ENCODE assay signal across 12 mouse cellular contexts in genomic region chr6:50527416-50527815, GRCm38 (mm10). TPM values are rescaled to one million over a fixed set of nuclear protein-coding genes. Genes with fewer than 3 reads are reported as not detected.
A peak's percentile ranks its signal among the peaks of the same experiment; 100 is the strongest.
DNase-seq lines count a peak whose midpoint lies in the region; ATAC-seq lines count a peak whose summit lies in the region.
"Had no signal": no experiment of that assay in that cellular context is flagged by ENCODE, and none has a peak within 500 bp of the region (broad histone marks: within the 10 kb centered on the region; RNA-seq: fewer than 3 reads in every experiment).

No protein-coding gene starts in this region.

- no peak overlapping the region for H3K9ac ChIP-seq in midbrain, embryonic 15.5 days
- no peak overlapping the region for H3K9ac ChIP-seq in forebrain, embryonic 15.5 days (replicated peaks)
- H3K9ac ChIP-seq: forebrain, postnatal 0 days; heart, embryonic 12.5 days had no signal

- H3K4me1 ChIP-seq in midbrain, embryonic 15.5 days: peaks cover 3% of the 10 kb centered on the region
- peaks cover 4% of the 10 kb centered on the region; the same call in 1 of the 2 replicates for H3K4me1 ChIP-seq in forebrain, embryonic 15.5 days

- no peaks in the 10 kb centered on the region for H3K27me3 ChIP-seq in midbrain, embryonic 15.5 days (replicated peaks)
- no peaks in the 10 kb centered on the region for H3K27me3 ChIP-seq in forebrain, embryonic 15.5 days
- H3K27me3 ChIP-seq: heart, embryonic 12.5 days had no signal

- peak; percentile 35; the same call in 1 of the 2 replicates for ATAC-seq in frontal cortex, adult (ENCODE audit: low TSS enrichment)
- no peak for ATAC-seq in midbrain, embryonic 15.5 days (replicated peaks)
- ATAC-seq in forebrain, embryonic 15.5 days (replicated peaks): no peak

- no peaks in the 10 kb centered on the region for H3K9me3 ChIP-seq in midbrain, embryonic 15.5 days
- no peaks in the 10 kb centered on the region for H3K9me3 ChIP-seq in forebrain, embryonic 15.5 days
- H3K9me3 ChIP-seq: embryonic facial prominence, embryonic 10.5 days; heart, embryonic 12.5 days had no signal

- H3K4me3 ChIP-seq in midbrain, embryonic 15.5 days: no peak overlapping the region
- no peak overlapping the region for H3K4me3 ChIP-seq in forebrain, embryonic 15.5 days
- H3K4me3 ChIP-seq: embryonic facial prominence, embryonic 10.5 days; erythroblast, embryonic 14.5 days; heart, embryonic 12.5 days had no signal

- H3K36me3 ChIP-seq in midbrain, embryonic 15.5 days (replicated peaks): no peaks in the 10 kb centered on the region
- no peaks in the 10 kb centered on the region for H3K36me3 ChIP-seq in forebrain, embryonic 15.5 days
- H3K36me3 ChIP-seq: embryonic facial prominence, embryonic 10.5 days; heart, embryonic 12.5 days had no signal

- H3K27ac ChIP-seq in midbrain, embryonic 15.5 days: no peak overlapping the region
- no peak overlapping the region for H3K27ac ChIP-seq in forebrain, embryonic 15.5 days (replicated peaks)
- H3K27ac ChIP-seq: embryonic facial prominence, embryonic 10.5 days had no signal

- 67% methylated on average over 9 of the region's 9 CpGs for WGBS in midbrain, embryonic 15.5 days
- WGBS in forebrain, embryonic 15.5 days: 66% methylated on average over 9 of the region's 9 CpGs

- no peak for DNase-seq in frontal cortex, postnatal 25 days (ENCODE audit: low spot score in 2 of 2)
- DNase-seq in 3T3-L1 (ENCODE audit: low read depth, low spot score) (peak; percentile 84), NIH3T3 (ENCODE audit: low read depth) (peak; percentile 75)
- peak; percentile 60 for DNase-seq in fibroblast of lung, adult 2 months (ENCODE audit: low read depth)
- no peak for DNase-seq in spleen, postnatal 10 days (ENCODE audit: low spot score in 2 of 2)

- no peak overlapping the region for H3K4me2 ChIP-seq in midbrain, embryonic 15.5 days
- H3K4me2 ChIP-seq in forebrain, embryonic 15.5 days (replicated peaks): no peak overlapping the region
- H3K4me2 ChIP-seq: heart, embryonic 12.5 days had no signal

RNA-seq across cellular contexts. Expression of gene Cycs, which starts 38.9 kb away (rescaled TPM):
- 65.9 and 67.7 TPM in 2 replicates for polyA plus RNA-seq in midbrain, embryonic 15.5 days (2015; fragmentation: Nextera tagmentation; extraction: Ambion mirVana)
- 64.2 and 64.4 TPM in 2 replicates for polyA plus RNA-seq in forebrain, embryonic 15.5 days (2015; fragmentation: Nextera tagmentation; extraction: Ambion mirVana)

Comparison
In these comparisons a context has a peak if more than half of its experiments do, and no peak if none do; other contexts are left out.
1. DNase-seq: peak in 3T3-L1 (single experiment), NIH3T3 (single experiment) and fibroblast of lung, adult 2 months (single experiment); none in frontal cortex, postnatal 25 days (0 of 2) and spleen, postnatal 10 days (0 of 2).